Mouse (Mus musculus) T-helper 17 cell (primary cell): ENCODE measurements around the gene 2010111I01Rik.

Source experiments
- in situ Hi-C, 2 experiments: fragments of 300-600 bp; cut with MboI, MseI; formaldehyde crosslinking; loops; 1 replicate in 1 of 2; 2 replicates in 1 of 2; pipeline ENCODE4 v1.15.1; 2025; ENCODE audit warnings: high pct_unique_total_duplicates in 2 of 2

2010111I01Rik gene

DNA sequence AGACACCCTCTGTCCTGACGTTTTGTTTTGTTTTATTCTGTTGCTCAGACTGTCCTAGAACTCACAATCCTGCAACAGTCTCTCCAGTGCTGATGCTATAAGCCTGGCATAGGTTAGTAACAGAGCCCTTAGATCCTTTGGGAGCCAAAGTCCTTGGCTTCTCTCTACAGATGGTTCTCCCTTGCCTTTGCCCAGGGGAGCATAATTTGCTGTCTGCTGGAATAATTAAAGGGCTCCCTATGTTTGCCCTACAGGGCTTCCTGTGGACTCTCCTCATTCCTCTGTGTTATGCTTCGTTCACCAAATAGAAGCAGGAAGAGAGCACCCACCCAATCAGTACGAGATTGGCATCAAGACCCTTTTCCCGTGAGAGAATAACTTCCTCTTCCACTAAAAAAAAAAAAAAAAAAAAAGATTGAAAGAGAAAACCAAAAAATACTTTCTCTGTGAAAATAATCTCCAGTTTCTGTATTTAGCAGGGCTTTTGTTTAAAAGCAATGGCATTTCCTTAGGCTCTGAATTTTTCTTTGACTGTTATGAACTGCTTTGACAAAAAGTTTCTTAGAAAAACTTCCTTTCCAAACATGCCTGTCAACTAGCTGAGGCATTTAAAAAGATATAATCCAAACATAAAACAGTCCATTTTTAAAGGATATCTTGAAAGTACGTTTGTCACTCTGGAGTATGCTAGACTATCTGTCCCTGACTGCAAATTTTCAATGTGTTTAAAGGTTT lies 271.6 kb downstream of the 2010111I01Rik start:
- in situ Hi-C loops: no loop called here

DNA sequence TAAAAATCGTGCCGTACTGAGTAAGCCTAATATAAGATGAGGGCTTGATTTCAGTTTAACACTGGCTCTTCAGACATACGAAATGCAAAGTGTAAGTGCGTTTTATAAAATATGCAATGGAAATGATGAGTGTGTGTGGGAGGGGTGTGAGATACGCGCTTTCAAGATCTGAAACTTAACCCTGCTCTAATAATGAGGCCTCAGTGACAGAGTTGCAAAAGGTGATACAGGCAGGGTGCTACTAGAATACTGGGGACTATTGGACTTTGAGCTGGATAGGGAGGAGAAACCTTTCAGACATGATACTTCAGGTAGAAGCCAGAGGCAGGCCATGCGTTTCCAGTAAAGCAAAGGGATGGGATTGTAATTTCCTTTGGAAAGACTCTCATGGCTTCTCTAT lies 273.4 kb downstream of the 2010111I01Rik start:
- in situ Hi-C loops: no loop called here

DNA sequence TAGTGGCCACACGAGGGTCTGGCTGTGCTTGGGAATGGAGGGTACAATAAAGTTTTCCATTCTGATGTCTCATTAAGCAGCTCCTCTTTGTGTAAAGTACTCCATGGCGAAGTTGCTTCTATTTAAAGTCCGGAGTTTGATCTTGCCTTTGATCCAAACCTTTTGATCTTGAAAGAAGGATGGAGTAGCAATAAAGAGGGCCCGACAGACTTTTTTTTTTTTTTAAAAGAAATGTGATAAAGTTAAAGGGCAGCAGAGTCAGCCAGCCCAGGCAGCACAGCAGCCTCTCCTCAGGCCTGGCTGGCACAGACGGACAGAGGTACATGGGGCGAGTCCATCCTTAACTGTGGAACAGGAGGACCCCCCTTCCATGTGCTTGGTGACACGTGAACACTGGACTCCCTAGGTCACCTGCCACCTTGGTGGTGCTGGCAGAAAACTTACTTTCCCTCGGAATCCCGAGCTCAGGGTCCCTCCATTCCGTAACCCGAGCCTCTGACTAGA lies 274.7 kb downstream of the 2010111I01Rik start:
- in situ Hi-C loops: no loop called here

DNA sequence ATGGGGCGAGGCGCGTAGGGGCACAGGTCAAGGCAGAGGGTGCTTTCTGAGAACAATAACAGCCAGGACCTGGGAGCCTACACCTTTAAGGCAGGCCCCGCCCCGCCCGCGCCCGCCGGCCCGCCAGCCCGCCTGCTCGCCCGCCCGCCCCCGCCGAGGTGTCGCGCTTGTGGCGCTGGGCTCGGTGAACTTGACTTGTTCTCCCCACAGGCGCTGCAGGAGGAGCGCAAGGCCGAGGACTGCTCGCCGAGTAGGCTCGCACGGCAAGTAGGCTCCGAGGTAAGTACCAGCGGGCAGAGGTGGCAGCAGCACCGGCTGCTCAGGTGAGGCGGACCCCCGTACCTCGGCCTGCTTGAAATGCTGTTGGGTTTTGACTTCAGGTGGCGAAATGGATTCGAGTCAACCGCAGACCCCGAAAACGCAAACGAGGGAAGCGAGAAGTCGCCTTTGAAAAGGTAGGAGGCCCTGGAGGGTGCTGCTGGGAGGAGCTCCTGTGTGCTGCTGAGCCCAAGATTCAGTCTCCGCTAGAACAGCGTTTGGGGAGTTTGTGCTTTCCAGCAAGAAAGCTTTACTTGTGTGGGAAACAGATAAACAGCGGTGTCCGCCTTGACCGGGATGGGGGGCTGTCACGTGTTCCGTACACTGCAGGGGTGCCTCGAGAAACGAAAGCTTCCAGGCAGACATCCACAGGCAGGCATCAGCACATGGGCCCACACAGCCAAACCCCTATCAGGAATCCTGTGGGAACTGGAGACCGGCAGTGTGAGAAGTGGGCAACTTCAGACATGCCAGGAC lies 275.4 kb downstream of the 2010111I01Rik start:
- in situ Hi-C loops: no loop called here

DNA sequence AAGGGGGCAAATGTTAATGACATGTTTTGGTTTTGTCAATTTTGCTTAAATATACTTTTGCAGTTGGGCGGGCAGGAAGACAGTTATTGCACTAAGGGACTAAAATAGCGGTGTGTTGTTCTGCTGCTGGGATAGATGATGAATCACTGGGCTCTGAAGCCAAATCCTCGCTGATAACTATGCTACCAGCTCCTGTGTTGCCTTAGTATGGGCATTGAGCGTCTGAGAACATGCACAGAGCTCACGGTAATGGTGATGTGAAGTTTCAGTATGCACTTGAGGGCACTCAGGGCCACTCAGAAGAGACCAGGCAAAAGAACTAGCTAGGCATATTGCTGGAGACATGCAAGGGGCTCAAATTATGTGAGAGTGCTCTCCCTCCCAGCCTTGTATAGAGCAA lies 276.1 kb downstream of the 2010111I01Rik start:
- in situ Hi-C loops: no loop called here

DNA sequence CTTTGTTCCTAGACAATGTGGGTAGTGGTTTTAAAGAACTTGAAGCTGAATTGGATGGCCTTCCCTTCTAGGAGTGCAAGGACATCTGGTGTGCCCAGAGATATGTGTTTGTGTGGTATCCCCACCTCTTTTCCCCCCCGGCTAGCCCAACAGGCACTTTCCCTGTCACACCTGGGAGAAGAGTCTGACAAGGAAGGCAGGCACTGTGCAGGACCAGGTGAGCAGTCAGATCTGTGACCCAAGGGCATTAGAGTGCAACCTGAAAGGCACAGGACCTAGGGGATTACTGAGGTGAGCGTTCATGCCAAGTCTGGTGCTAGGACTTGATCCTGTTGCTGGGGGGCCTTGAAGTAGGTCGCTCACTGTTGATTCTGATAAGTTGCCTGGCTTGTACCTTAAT lies 277.0 kb downstream of the 2010111I01Rik start:
- in situ Hi-C loops: no loop called here

DNA sequence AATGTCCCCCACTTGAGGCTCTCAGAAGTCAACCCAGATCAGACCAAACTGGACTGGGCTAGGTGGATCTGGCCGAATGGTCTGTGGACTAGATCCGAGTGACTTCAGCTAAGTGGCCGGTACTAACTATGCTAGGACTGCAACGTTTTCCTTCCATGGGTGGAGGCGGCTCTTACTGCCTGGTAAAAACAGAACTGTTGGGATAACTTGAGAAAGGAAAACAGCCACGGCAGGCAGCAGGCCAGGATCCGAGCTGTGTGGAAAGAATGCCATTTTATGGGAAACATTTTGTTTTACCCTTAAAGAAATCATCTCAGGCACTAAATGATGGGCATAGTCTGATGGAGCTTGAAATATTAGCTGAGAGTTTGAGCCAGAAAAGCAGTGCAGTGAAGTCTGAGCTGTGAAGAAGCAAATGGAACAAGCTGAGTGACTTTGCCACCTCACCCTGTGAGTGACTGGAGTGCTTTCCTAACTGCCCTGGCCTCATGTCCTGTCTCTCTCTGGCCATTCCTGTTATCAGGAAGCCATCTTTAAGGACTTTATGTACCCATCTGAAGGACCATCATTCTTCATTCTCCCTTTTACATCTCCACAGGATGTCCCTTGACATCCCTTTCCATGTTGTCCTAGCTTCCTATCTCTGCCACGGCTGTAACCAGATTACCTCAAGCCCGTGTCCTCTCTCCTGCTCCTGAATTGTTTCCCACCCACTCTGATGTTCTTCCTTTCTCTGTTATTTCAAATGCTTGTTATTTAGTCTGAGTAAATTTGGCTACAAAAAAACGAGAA lies 277.9 kb downstream of the 2010111I01Rik start:
- in situ Hi-C loops: no loop called here

DNA sequence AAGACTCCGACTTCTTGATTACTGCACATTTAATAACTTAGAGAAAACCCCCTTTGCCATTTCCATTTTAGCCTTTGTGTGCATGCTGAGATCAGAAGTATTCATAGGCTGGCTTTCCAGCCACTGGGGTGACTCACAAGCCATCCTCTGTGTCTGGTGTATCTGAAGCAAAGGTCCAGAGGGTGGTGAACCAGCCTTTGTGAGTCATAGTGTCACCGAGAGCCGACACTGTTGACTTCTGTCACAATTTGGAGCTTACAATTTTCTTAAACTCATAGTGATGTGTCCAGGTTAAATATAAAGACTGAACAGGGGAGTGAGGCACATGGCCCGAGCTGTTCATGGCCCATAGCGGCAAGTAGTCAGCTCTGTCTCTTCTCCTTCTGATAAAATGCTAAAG lies 278.9 kb downstream of the 2010111I01Rik start:
- in situ Hi-C loops: no loop called here

DNA sequence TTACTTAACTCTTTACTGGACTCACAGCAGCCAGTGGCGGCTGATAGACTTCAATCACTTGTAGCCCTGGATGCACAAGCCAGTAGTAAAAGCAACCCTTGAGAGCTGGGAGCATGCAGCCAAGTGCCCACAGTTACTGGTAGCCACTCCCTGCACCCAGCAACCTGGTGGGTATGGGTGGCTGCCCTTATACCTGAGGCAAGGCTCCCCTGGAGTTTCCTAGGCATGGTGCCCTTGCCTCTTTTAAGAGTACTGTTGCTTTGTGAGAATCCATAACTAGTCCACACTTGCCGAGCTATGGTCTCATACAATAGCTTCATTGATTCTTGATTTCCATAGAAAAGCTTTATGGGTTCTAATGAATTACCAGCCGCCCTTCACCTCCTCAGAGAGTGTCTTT lies 279.7 kb downstream of the 2010111I01Rik start:
- in situ Hi-C loops: no loop called here

DNA sequence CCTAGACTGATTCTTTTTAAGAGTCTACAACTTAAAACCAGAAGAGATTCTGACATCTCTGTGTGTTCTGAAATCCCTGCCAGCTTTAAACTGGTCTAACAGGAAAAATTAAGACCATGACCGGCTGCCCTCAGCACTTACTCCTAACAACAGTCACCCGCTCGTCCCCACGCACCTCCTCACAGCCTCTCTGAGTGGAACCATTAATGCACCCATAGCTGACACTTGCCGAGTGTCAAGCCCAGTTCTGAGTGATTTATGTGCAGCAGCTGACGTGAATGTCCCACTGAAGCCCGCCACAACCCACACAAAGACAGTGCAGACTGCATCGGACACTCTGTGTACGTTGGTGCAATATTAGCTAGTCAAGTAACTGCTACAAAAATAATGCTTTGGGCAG lies 280.5 kb downstream of the 2010111I01Rik start:
- in situ Hi-C loops: no loop called here

DNA sequence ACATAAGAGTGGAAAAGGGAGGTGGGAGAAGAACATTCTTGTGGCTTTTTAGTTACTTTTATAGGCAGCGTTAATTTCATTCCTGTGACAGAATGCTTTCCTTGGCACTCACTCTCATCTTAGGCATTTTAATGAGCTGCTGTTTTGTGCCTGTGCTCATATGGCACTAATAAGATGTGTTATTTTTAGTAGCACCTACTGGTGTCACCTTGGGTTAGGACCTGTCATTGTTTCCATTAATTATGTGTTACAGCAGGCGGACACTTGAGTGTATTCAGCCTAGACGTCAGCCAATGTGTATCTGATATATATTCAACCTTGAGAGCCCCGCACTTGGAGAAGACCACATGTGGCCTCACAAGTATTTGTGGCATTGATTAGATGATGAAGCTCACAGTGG lies 281.1 kb downstream of the 2010111I01Rik start:
- in situ Hi-C loops: no loop called here

DNA sequence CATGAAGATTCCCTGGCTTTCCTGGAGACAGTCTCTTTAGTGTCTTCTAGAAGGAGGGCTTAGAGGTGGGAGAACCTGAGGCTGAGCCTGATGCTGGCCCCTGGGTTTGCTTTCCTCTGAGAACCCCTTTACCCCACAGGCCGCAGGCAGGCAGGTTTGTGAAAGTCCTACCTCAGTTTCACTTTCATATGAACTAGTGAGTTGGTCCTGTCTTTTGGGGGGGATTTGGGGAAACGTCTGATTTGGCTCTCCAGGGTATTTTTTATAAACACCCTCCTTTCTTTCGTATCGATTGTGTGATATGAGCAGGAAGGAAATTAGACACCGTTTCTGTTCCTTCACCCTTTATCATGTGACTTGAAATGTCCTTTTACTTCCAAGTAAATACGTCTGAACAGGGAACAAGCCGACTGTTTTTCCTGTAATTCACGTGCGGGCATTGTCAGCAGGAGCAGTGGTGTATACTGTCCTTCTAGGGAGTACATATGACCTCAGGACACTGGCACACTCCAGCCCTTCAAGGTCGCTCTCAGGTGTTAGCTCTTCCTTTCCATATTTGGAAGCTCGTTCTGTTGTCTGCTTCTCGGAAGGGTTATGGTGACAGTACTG lies 281.7 kb downstream of the 2010111I01Rik start:
- in situ Hi-C loops: no loop called here

DNA sequence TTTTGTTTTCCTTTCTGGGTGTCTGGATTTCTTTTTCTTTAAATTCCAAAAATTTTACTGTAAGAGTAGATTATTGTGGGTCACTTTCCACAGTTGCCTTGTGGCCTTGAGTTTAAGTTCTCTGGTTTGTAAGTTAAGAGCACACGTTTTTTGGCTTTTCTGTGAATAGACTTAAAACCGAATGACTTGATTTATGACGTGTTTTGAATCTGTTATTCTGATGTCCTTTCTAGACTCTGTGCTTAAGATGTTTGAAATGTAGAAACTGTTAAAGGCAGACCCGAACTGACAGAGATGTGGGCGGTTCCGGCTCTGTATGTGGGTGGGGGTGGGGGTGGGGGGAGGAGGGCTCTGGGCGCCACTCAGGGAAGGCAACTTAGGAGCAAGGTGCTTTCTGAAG lies 282.3 kb downstream of the 2010111I01Rik start:
- in situ Hi-C loops: no loop called here

DNA sequence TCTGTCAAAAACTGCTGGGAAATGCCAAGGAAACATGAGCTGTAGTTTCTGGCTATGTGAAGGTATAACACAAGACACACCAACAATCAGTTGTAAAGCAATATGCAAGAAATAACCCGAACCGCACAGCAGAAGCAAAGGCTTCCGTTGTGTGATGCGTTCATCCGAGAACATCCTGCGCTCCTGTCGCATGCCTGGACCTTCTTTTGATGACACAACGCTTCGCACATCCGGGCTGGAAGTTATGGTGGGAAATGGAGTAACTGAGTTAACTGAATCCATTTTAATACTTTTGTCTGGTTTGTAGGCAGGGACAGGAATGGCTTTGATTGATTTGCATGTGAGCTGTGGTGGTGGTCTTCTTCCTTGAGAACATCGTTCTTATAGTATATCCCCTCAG lies 282.9 kb downstream of the 2010111I01Rik start:
- in situ Hi-C loops: no loop called here

DNA sequence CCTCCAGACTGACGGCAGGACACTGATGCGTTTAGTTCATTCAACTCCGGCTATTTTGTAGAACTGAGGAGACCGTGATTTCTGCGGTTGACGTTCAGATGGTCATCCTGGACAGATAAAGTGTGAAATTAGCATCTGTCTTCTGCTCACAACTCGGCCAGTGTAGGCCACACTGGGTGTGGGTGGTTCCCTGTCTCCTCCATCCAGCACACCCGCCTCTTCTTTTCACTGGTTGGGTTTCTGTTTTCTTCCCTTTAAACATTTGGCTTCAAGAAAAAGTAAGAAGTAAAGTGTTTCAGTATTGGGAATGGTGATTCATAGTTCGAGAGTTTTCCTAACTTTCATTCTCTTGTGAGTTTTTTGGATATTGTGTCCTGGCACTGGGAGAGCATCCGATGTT lies 283.6 kb downstream of the 2010111I01Rik start:
- in situ Hi-C loops: no loop called here

DNA sequence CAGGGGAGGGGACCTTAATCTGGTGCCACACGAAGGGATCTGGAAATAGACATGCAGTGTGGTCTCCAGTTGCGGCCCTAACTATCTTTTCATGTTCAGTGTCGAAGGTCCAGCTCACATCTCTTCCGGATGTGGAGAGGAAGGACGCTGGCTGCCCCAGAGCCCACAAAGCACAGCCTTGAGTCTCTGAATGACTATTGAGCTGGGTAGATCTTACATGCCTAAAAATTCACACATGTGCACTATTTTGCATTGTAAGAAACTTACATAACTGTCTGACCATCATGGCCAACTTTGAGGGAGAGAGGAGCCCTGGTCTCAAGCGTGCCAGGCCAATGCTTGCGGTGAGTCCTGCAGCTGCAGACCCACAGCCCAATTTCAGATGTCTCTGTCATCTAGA lies 284.5 kb downstream of the 2010111I01Rik start:
- in situ Hi-C loops: no loop called here

DNA sequence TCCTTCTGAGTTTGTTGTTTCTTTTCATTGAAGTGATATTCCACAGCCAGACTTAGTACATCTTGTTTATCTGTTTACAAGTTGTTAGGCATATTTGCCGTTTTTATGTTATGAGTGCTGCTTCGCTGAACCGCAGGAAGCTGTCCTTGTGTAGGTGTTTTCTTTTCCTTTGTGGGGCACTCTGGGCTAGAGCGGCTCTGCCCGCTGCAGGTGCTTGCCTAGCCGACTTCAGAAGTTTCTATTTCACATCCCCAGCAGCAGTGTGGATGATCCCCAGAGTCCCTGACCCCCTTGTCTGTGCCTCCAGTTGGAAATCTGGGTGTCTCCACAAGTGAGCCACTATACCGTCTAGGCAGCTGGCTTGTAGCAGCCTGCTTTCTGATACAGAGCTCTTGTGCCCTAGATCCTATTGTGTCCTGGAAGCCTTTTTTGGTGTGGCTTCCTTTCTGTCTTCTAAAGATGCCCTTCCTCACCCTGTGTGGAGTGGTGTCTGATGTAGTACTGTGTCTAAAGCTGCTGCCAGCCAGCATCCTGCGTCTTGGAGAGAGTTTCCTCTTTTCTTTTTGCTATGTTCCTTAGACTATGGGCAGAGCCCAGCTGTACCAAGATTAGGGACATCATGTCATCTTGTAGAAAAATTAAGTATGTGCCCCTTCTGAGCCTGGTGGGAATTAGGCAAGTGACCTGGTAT lies 285.2 kb downstream of the 2010111I01Rik start:
- in situ Hi-C loops: no loop called here

DNA sequence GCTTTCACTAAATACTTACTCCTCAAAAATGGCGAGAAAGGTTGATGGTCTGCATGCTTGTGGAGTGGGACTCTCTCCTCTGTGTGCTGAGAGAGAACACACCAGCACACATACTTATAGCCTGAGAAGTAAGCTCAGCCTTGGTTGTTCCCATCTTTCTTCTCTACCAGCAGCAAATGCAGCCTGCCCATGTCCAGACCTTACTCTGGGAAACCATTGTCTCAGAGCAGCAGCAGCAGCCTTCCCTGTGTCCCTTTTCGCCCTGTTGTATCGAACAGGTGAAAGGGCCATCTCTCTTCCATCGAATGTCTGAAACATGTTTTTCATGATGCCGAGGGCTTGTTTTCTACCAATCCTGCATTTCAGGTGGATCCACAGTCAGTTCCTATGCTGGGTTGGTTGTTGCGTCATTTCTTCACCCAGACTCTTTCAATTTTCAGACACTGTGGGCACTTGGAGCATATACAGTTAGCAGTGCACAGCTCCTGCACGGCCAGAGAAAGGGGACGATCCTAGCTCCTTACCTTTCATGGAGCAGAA lies 285.8 kb downstream of the 2010111I01Rik start:
- in situ Hi-C loops: no loop called here

DNA sequence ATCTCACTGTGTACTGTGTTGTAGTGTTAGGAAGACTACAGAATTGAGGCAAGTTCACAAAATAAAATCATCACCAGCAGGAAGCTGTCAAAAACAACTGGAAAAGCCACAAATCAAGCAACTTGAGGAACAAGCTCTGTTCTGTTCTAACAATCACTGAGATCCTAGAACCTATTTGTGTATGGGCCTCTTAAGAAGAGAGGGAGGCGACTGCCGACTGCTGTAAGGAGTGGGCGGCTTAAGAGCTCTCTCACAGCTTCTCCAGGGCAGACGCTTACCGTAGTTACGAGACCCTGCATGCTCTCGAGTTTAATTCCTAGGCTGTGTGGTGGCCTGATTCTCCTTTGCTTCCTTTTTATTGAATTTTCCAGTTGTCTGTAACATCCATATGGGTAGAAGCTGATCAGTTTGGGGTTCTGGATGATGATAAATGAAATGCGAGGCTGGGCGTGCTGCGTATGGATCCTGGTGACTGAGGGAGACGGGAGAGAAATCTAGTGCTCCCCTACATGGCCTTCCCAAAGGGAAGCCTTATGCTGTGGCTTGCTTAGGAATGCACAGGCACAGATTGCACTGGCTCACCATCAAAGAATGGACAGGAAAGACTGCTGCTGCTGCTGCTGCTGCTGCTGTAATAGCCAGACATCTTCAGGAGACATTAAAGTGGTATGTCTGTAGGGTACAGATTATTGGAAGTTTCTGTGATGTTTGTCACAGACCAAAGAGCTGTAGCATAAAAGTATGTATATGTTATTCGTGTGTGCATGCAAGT lies 286.6 kb downstream of the 2010111I01Rik start:
- in situ Hi-C loops: no loop called here
